Mouse (Mus musculus): Measurements from ENCODE around the gene Btbd1.
"Not testable (repeated sequence)": the region's sequence is repeated elsewhere in the genome, so short reads cannot be mapped to it uniquely, and the experiment has no call there.

Gene Btbd1

GRCm38 (mm10) chr7:81849633-81850032, 20.4 kb upstream of the Btbd1 start:
- DNase-seq (ENCODE audit: low spot score), result no peak

- DNase-seq (ENCODE audit: low spot score), result no peak
These were observed 20.0 kb upstream of the Btbd1 start for GRCm38 (mm10) chr7:81849214-81849613.

GRCm38 (mm10) chr7:81847777-81848176, 18.5 kb upstream of the Btbd1 start:
- DNase-seq (ENCODE audit: low spot score), result no peak

GRCm38 (mm10) chr7:81847010-81847409, 17.8 kb upstream of the Btbd1 start:
- no peak for DNase-seq (ENCODE audit: low spot score)

- DNase-seq (ENCODE audit: low spot score), result no peak
These were observed 16.8 kb upstream of the Btbd1 start for GRCm38 (mm10) chr7:81846008-81846407.

- DNase-seq (ENCODE audit: low spot score), result no peak
These were observed 16.1 kb upstream of the Btbd1 start for GRCm38 (mm10) chr7:81845313-81845712.

GRCm38 (mm10) chr7:81844801-81845200, 15.6 kb upstream of the Btbd1 start:
- DNase-seq (ENCODE audit: low spot score), result no peak

GRCm38 (mm10) chr7:81843903-81844302, 14.7 kb upstream of the Btbd1 start:
- DNase-seq (ENCODE audit: low spot score), result no peak

- no peak for DNase-seq (ENCODE audit: low spot score)
These were observed 13.8 kb upstream of the Btbd1 start for GRCm38 (mm10) chr7:81842998-81843397.

- no peak for DNase-seq (ENCODE audit: low spot score)
These were observed 12.9 kb upstream of the Btbd1 start for GRCm38 (mm10) chr7:81842141-81842540.

GRCm38 (mm10) chr7:81841439-81841838, 12.2 kb upstream of the Btbd1 start:
- no peak for DNase-seq (ENCODE audit: low spot score)

- DNase-seq (ENCODE audit: low spot score), result no peak
These were observed 11.5 kb upstream of the Btbd1 start for GRCm38 (mm10) chr7:81840661-81841181.

GRCm38 (mm10) chr7:81839746-81840145, 10.5 kb upstream of the Btbd1 start:
- DNase-seq (ENCODE audit: low spot score), result no peak

- not testable (repeated sequence) for DNase-seq (ENCODE audit: low spot score)
These were observed 8.5 kb upstream of the Btbd1 start for GRCm38 (mm10) chr7:81837771-81838170.

- DNase-seq (ENCODE audit: low spot score), result no peak
These were observed 6.2 kb upstream of the Btbd1 start for GRCm38 (mm10) chr7:81835430-81835829.

GRCm38 (mm10) chr7:81834847-81835246, 5.6 kb upstream of the Btbd1 start:
- no peak for DNase-seq (ENCODE audit: low spot score)

GRCm38 (mm10) chr7:81828681-81829378, 401 bp downstream of the Btbd1 start:
- DNase-seq (ENCODE audit: low spot score), result peak; percentile 77

GRCm38 (mm10) chr7:81827806-81828667, 1.2 kb downstream of the Btbd1 start:
- no peak for DNase-seq (ENCODE audit: low spot score)

- no peak for DNase-seq (ENCODE audit: low spot score)
These were observed 3.9 kb downstream of the Btbd1 start for GRCm38 (mm10) chr7:81825381-81825780.

GRCm38 (mm10) chr7:81824906-81825305, 4.3 kb downstream of the Btbd1 start:
- DNase-seq (ENCODE audit: low spot score), result no peak

- no peak for DNase-seq (ENCODE audit: low spot score)
These were observed 23.2 kb downstream of the Btbd1 start for GRCm38 (mm10) chr7:81806067-81806466.

GRCm38 (mm10) chr7:81789095-81789757, 40.0 kb downstream of the Btbd1 start, which contains the start of gene 3110040N11Rik:
TSS of gene 3110040N11Rik (minus strand) at chr7:81789478.
- peak; percentile 78 for DNase-seq (ENCODE audit: low spot score)
